ENCODE assay signal across 9 mouse cellular contexts in genomic region chr17:13656485-13657181, GRCm38 (mm10).
DNase-seq lines count a peak whose midpoint lies in the region; ATAC-seq and TF ChIP-seq lines count a peak whose summit lies in the region.
"Had no signal": no experiment of that assay in that cellular context is flagged by ENCODE, and none has a peak within 500 bp of the region (broad histone marks: within the 10 kb centered on the region; RNA-seq: fewer than 3 reads in every experiment).

No protein-coding gene starts in this region.

- H3K4me1 ChIP-seq in heart, adult 2 months (ENCODE audit: control insufficient read depth, insufficient read depth, low read length) = peaks cover 28% of the 10 kb centered on the region
- peaks cover 36% of the 10 kb centered on the region for H3K4me1 ChIP-seq in hindbrain, embryonic 15.5 days (replicated peaks)

- ATAC-seq in hindbrain, embryonic 15.5 days (ENCODE audit: low FRiP score, low read depth) = peak; percentile 43

- WGBS in heart, adult 2 months = 4% methylated on average over 14 of the region's 15 CpGs
- under 1% methylated on average over 11 of the region's 15 CpGs for WGBS in hindbrain, embryonic 15.5 days

- H3K9me3 ChIP-seq in hindbrain, embryonic 15.5 days = no peaks in the 10 kb centered on the region

- H3K27me3 ChIP-seq in heart, adult 2 months (ENCODE audit: control insufficient read depth, insufficient read depth, low read length) = no peaks in the 10 kb centered on the region
- no peaks in the 10 kb centered on the region for H3K27me3 ChIP-seq in hindbrain, embryonic 15.5 days
- H3K27me3 ChIP-seq: CH12.LX had no signal

- 0 out of 2 replicates have a peak, but pooled peaks have one; percentile 17 for TF ChIP-seq EP300 in heart, adult 2 months (IDR thresholded peaks at IDR 0.05; ENCODE audit: insufficient read depth, low read depth, low read length)

- H3K4me3 ChIP-seq in heart, adult 2 months = peak overlapping the region; percentile 17; the same call in 1 of the 2 replicates
- H3K4me3 ChIP-seq in hindbrain, embryonic 15.5 days = no peak overlapping the region

- no peaks in the 10 kb centered on the region for H3K36me3 ChIP-seq in heart, adult 2 months (ENCODE audit: control insufficient read depth, insufficient read depth, low read length)
- H3K36me3 ChIP-seq in hindbrain, embryonic 15.5 days = no peaks in the 10 kb centered on the region

- intact Hi-C loops in heart, adult 2 months (cut with DNase I) = no loop called here

- H3K79me2 ChIP-seq in heart, adult 2 months (replicated peaks; ENCODE audit: control insufficient read depth, insufficient read depth, low read length) = no peaks in the 10 kb centered on the region

- H3K27ac ChIP-seq in heart, adult 2 months = peak overlapping the region; percentile 84
- peak overlapping the region; percentile 75 for H3K27ac ChIP-seq in hindbrain, embryonic 15.5 days (replicated peaks)

- 0 out of 2 replicates have a peak overlapping the region, but pooled peaks have one; percentile 7 for H3K9ac ChIP-seq in heart, adult 2 months (ENCODE audit: low read depth, low read length)
- H3K9ac ChIP-seq in hindbrain, embryonic 15.5 days = no peak overlapping the region

- TF ChIP-seq POLR2A in heart, adult 2 months (IDR thresholded peaks at IDR 0.05; ENCODE audit: insufficient read depth, low read depth, low read length) = 0 out of 2 replicates have a peak, but pooled peaks have one; percentile 29

- peak overlapping the region; percentile 32 for H3K4me2 ChIP-seq in hindbrain, embryonic 15.5 days

- TF ChIP-seq CTCF in heart, adult 2 months (IDR thresholded peaks at IDR 0.05) = no peak

- peak; percentile 45 to 57 for DNase-seq in heart, adult 2 months
- no peak for DNase-seq in heart, adult 8-10 months (ENCODE audit: low spot score)
- peak; percentile 75 for DNase-seq in embryo, embryonic 9.5 days (ENCODE audit: extremely low spot score)
- peak; percentile 41 for DNase-seq in lung, postnatal 14 days
- no peak for DNase-seq in urinary bladder, postnatal 14 days (ENCODE audit: low spot score)
- DNase-seq in frontal cortex, postnatal 25 days (ENCODE audit: low spot score in 2 of 2) = no peak
- no peak for DNase-seq in B cell, adult 2 months

Comparison
In these comparisons a context has a peak if more than half of its experiments do, and no peak if none do; other contexts are left out.
1. DNase-seq: peak in heart, adult 2 months (2 of 2), embryo, embryonic 9.5 days (single experiment) and lung, postnatal 14 days (single experiment); none in heart, adult 8-10 months (single experiment), urinary bladder, postnatal 14 days (single experiment), frontal cortex, postnatal 25 days (0 of 2) and B cell, adult 2 months (0 of 2).